Mouse (Mus musculus): Measurements from ENCODE around the gene Zeb2. TPM values are rescaled to one million over a fixed set of nuclear protein-coding genes. Genes with fewer than 3 reads are reported as not detected.

The Zeb2 gene
- total RNA-seq, 2 experiments from 2014 or later: 150 to 168 TPM

GRCm38 (mm10) chr2:45100017-45100416, 17.2 kb downstream of the Zeb2 start:
- no peak for DNase-seq (ENCODE audit: low spot score in 2 of 2)

GRCm38 (mm10) chr2:45099081-45099480, 18.1 kb downstream of the Zeb2 start:
- no peak for DNase-seq (ENCODE audit: low spot score in 2 of 2)

GRCm38 (mm10) chr2:45097969-45098368, 19.2 kb downstream of the Zeb2 start:
- DNase-seq (ENCODE audit: low spot score in 2 of 2): no peak

- DNase-seq (ENCODE audit: low spot score in 2 of 2): no peak
Observed at GRCm38 (mm10) chr2:45096638-45097247, 20.5 kb downstream of the Zeb2 start.

- no peak for DNase-seq (ENCODE audit: low spot score in 2 of 2)
Observed at GRCm38 (mm10) chr2:45095825-45096224, 21.4 kb downstream of the Zeb2 start.

- DNase-seq (ENCODE audit: low spot score in 2 of 2): no peak
Observed at GRCm38 (mm10) chr2:45094371-45094967, 22.7 kb downstream of the Zeb2 start.

GRCm38 (mm10) chr2:45093479-45093878, 23.7 kb downstream of the Zeb2 start:
- DNase-seq (ENCODE audit: low spot score in 2 of 2): no peak

- no peak for DNase-seq (ENCODE audit: low spot score in 2 of 2)
Observed at GRCm38 (mm10) chr2:45092654-45093053, 24.5 kb downstream of the Zeb2 start.

- DNase-seq (ENCODE audit: low spot score in 2 of 2): no peak
Observed at GRCm38 (mm10) chr2:45090529-45091297, 26.5 kb downstream of the Zeb2 start.

GRCm38 (mm10) chr2:45089251-45089530, 28.0 kb downstream of the Zeb2 start:
- no peak for DNase-seq (ENCODE audit: low spot score in 2 of 2)

GRCm38 (mm10) chr2:45088435-45089250, 28.6 kb downstream of the Zeb2 start:
- DNase-seq (ENCODE audit: low spot score in 2 of 2): no peak

- DNase-seq (ENCODE audit: low spot score in 2 of 2): no peak
Observed at GRCm38 (mm10) chr2:45087208-45087607, 30.0 kb downstream of the Zeb2 start.

GRCm38 (mm10) chr2:45085653-45086052, 31.5 kb downstream of the Zeb2 start:
- DNase-seq (ENCODE audit: low spot score in 2 of 2): no peak

GRCm38 (mm10) chr2:45083042-45083441, 34.2 kb downstream of the Zeb2 start:
- no peak for DNase-seq (ENCODE audit: low spot score in 2 of 2)

GRCm38 (mm10) chr2:45081559-45081958, 35.6 kb downstream of the Zeb2 start:
- no peak for DNase-seq (ENCODE audit: low spot score in 2 of 2)

GRCm38 (mm10) chr2:45077938-45078487, 39.2 kb downstream of the Zeb2 start:
- DNase-seq (ENCODE audit: low spot score in 2 of 2): no peak

- DNase-seq (ENCODE audit: low spot score in 2 of 2): no peak
Observed at GRCm38 (mm10) chr2:45077383-45077782, 39.8 kb downstream of the Zeb2 start.

- DNase-seq (ENCODE audit: low spot score in 2 of 2): no peak
Observed at GRCm38 (mm10) chr2:45073025-45073424, 44.2 kb downstream of the Zeb2 start.

GRCm38 (mm10) chr2:45071296-45071695, 45.9 kb downstream of the Zeb2 start:
- no peak for DNase-seq (ENCODE audit: low spot score in 2 of 2)

GRCm38 (mm10) chr2:45070612-45071276, 46.5 kb downstream of the Zeb2 start:
- DNase-seq (ENCODE audit: low spot score in 2 of 2): no peak

Data from adrenal gland, adult 18-20 months (tissue).